In the genomic region with DNA sequence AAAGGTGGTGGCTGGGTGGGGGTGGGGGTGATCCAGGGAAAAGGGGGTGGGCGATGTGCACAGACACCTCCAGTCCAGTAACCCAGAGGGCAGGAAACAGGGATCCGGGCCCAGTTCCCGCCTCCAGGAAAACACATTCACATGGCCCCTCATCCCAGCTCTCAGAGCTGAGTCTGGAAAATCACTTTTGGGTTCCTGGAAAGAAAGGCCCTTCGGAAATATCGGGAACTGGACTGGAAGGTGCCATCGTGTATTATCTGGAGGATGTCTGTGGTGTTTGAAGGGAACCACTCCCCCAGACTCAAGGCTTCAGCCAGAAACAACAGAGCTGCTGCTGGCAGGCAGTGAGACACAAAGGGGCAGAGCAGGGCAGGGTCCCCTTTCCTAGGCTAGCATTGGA, we compare ENCODE assay signal across 12 mouse cellular contexts. TPM values are rescaled to one million over a fixed set of nuclear protein-coding genes. Genes with fewer than 3 reads are reported as not detected.
DNase-seq lines count a peak whose midpoint lies in the region; ATAC-seq and TF ChIP-seq lines count a peak whose summit lies in the region.
"Had no signal": no experiment of that assay in that cellular context is flagged by ENCODE, and none has a peak within 500 bp of the region (broad histone marks: within the 10 kb centered on the region; RNA-seq: fewer than 3 reads in every experiment).

No protein-coding gene starts in this region.

- TF ChIP-seq EP300 in stomach, postnatal 0 days (optimal IDR thresholded peaks at IDR 0.05): no peak

- H3K9ac ChIP-seq in liver, embryonic 13.5 days: no peak overlapping the region
- H3K9ac ChIP-seq in liver, embryonic 11.5 days (ENCODE audit: low read depth, low read length): no peak overlapping the region
- peak overlapping the region; percentile 21; the same call in 1 of the 2 replicates for H3K9ac ChIP-seq in heart, embryonic 12.5 days
- 0 out of 2 replicates have a peak overlapping the region, but pooled peaks have one; percentile 18 for H3K9ac ChIP-seq in stomach, postnatal 0 days (ENCODE audit: low read length)
- H3K9ac ChIP-seq: hindbrain, embryonic 12.5 days had no signal

- no peak overlapping the region for H3K27ac ChIP-seq in liver, embryonic 13.5 days
- no peak overlapping the region for H3K27ac ChIP-seq in liver, embryonic 11.5 days (ENCODE audit: low read depth, low read length)
- H3K27ac ChIP-seq in heart, embryonic 12.5 days (ENCODE audit: poor library complexity, severe bottlenecking): peak overlapping the region; percentile 49
- H3K27ac ChIP-seq in limb, embryonic 10.5 days: peak overlapping the region; percentile 56; the same call in 1 of the 2 replicates
- H3K27ac ChIP-seq in stomach, postnatal 0 days (replicated peaks): no peak overlapping the region
- H3K27ac ChIP-seq: hindbrain, embryonic 12.5 days had no signal

- 0 out of 2 replicates have a peak overlapping the region, but pooled peaks have one; percentile 8 for H3K4me2 ChIP-seq in liver, embryonic 13.5 days
- H3K4me2 ChIP-seq in liver, embryonic 11.5 days: no peak overlapping the region
- 0 out of 2 replicates have a peak overlapping the region, but pooled peaks have one; percentile 4 for H3K4me2 ChIP-seq in heart, embryonic 12.5 days
- no peak overlapping the region for H3K4me2 ChIP-seq in stomach, postnatal 0 days (replicated peaks; ENCODE audit: low read depth)
- H3K4me2 ChIP-seq: hindbrain, embryonic 12.5 days had no signal

- no peak for ATAC-seq in liver, embryonic 13.5 days (ENCODE audit: low read depth)
- ATAC-seq in liver, embryonic 11.5 days (replicated peaks; ENCODE audit: low FRiP score): no peak
- peak; percentile 51; the same call in 1 of the 2 replicates for ATAC-seq in heart, embryonic 12.5 days (ENCODE audit: insufficient number of reproducible peaks, low FRiP score)
- no peak for ATAC-seq in stomach, postnatal 0 days (ENCODE audit: low FRiP score, low TSS enrichment)

- H3K27me3 ChIP-seq in liver, embryonic 13.5 days: no peaks in the 10 kb centered on the region
- no peaks in the 10 kb centered on the region for H3K27me3 ChIP-seq in liver, embryonic 11.5 days (replicated peaks; ENCODE audit: control insufficient read depth, insufficient read depth, low read length)
- H3K27me3 ChIP-seq in heart, embryonic 12.5 days (replicated peaks): no peaks in the 10 kb centered on the region
- no peaks in the 10 kb centered on the region for H3K27me3 ChIP-seq in limb, embryonic 10.5 days (ENCODE audit: low read depth, poor library complexity, severe bottlenecking)
- no peaks in the 10 kb centered on the region for H3K27me3 ChIP-seq in stomach, postnatal 0 days (ENCODE audit: control insufficient read depth, insufficient read depth, low read length)
- H3K27me3 ChIP-seq: hindbrain, embryonic 12.5 days had no signal

- TF ChIP-seq CTCF in stomach, postnatal 0 days (IDR thresholded peaks at IDR 0.05; ENCODE audit: low read depth): no peak

- no peak overlapping the region for H3K4me3 ChIP-seq in liver, embryonic 13.5 days (replicated peaks)
- H3K4me3 ChIP-seq in liver, embryonic 11.5 days (ENCODE audit: low read depth, low read length): no peak overlapping the region
- no peak overlapping the region for H3K4me3 ChIP-seq in heart, embryonic 12.5 days
- H3K4me3 ChIP-seq in limb, embryonic 10.5 days: no peak overlapping the region
- no peak overlapping the region for H3K4me3 ChIP-seq in stomach, postnatal 0 days (ENCODE audit: low read depth, low read length)
- H3K4me3 ChIP-seq: hindbrain, embryonic 12.5 days had no signal

- 50% methylated on average over 6 of the region's 6 CpGs for WGBS in liver, embryonic 13.5 days (ENCODE audit: insufficient replicate concordance)
- WGBS in liver, embryonic 11.5 days: 66% methylated on average over 6 of the region's 6 CpGs
- 52% methylated on average over 6 of the region's 6 CpGs for WGBS in heart, embryonic 12.5 days
- 76% methylated on average over 6 of the region's 6 CpGs for WGBS in limb, embryonic 10.5 days
- 49% methylated on average over 6 of the region's 6 CpGs for WGBS in stomach, postnatal 0 days

- H3K4me1 ChIP-seq in liver, embryonic 13.5 days (replicated peaks): peaks cover 32% of the 10 kb centered on the region
- H3K4me1 ChIP-seq in liver, embryonic 11.5 days (replicated peaks; ENCODE audit: control insufficient read depth, insufficient read depth, low read length): peaks cover 19% of the 10 kb centered on the region
- peaks cover 91% of the 10 kb centered on the region for H3K4me1 ChIP-seq in heart, embryonic 12.5 days (replicated peaks)
- peaks cover 75% of the 10 kb centered on the region for H3K4me1 ChIP-seq in limb, embryonic 10.5 days
- H3K4me1 ChIP-seq in stomach, postnatal 0 days (replicated peaks; ENCODE audit: control insufficient read depth, insufficient read depth): peaks cover 2% of the 10 kb centered on the region; the same call in 1 of the 2 replicates

- H3K36me3 ChIP-seq in liver, embryonic 13.5 days: no peaks in the 10 kb centered on the region
- H3K36me3 ChIP-seq in liver, embryonic 11.5 days (ENCODE audit: control insufficient read depth, insufficient read depth, low read length): no peaks in the 10 kb centered on the region
- H3K36me3 ChIP-seq in heart, embryonic 12.5 days: 0 out of 2 replicates have a peak, but pooled peaks cover 3% of the 10 kb centered on the region
- peaks cover 36% of the 10 kb centered on the region for H3K36me3 ChIP-seq in limb, embryonic 10.5 days
- H3K36me3 ChIP-seq in stomach, postnatal 0 days (ENCODE audit: control insufficient read depth, insufficient read depth, low read length): no peaks in the 10 kb centered on the region
- H3K36me3 ChIP-seq: hindbrain, embryonic 12.5 days had no signal

- no peak for DNase-seq in liver, embryonic 13.5 days
- no peak for DNase-seq in liver, embryonic 11.5 days (ENCODE audit: low spot score)
- DNase-seq in limb, embryonic 10.5 days (ENCODE audit: low spot score): no peak
- DNase-seq in stomach, postnatal 0 days (ENCODE audit: low spot score): no peak
- no peak for DNase-seq in lung, postnatal 25 days (ENCODE audit: low spot score)
- no peak for DNase-seq in left cerebral cortex, adult 11 months (ENCODE audit: low spot score)
- DNase-seq: cerebellum, adult 11-12 months; kidney, adult 9 months; retina, postnatal 1 day; thymus, postnatal 4 days had no signal

- H3K9me3 ChIP-seq in liver, embryonic 13.5 days (replicated peaks): no peaks in the 10 kb centered on the region
- no peaks in the 10 kb centered on the region for H3K9me3 ChIP-seq in liver, embryonic 11.5 days (ENCODE audit: control insufficient read depth, low read length)
- no peaks in the 10 kb centered on the region for H3K9me3 ChIP-seq in heart, embryonic 12.5 days (replicated peaks)
- no peaks in the 10 kb centered on the region for H3K9me3 ChIP-seq in limb, embryonic 10.5 days (replicated peaks)
- H3K9me3 ChIP-seq in stomach, postnatal 0 days (ENCODE audit: control insufficient read depth, low read length): no peaks in the 10 kb centered on the region
- H3K9me3 ChIP-seq: hindbrain, embryonic 12.5 days had no signal

RNA-seq across cellular contexts. Expression of a gene that starts 10.6 kb away (rescaled TPM):
- polyA plus RNA-seq in liver, embryonic 13.5 days (2015; fragmentation: Nextera tagmentation; extraction: Ambion mirVana): 7.3 and 8.6 TPM in 2 replicates
- polyA plus RNA-seq in liver, embryonic 11.5 days (2014; fragmentation: Nextera tagmentation; extraction: Ambion mirVana): 27.9 and 28.3 TPM in 2 replicates
- 63.6 and 65.0 TPM in 2 replicates for polyA plus RNA-seq in heart, embryonic 12.5 days (2016; fragmentation: Nextera tagmentation; extraction: Ambion mirVana)
- polyA plus RNA-seq in limb, embryonic 10.5 days (2016; fragmentation: Nextera tagmentation; extraction: Ambion mirVana): 48.6 and 49.5 TPM in 2 replicates
- 32.2 and 36.8 TPM in 2 replicates for polyA plus RNA-seq in stomach, postnatal 0 days (2015; fragmentation: Nextera tagmentation; extraction: Ambion mirVana)

Comparison
In these comparisons a context has a peak if more than half of its experiments do, and no peak if none do; other contexts are left out.
1. H3K4me2 ChIP-seq: peak in liver, embryonic 13.5 days (single experiment) and heart, embryonic 12.5 days (single experiment); none in liver, embryonic 11.5 days (single experiment) and stomach, postnatal 0 days (single experiment).
2. H3K27ac ChIP-seq: peak in heart, embryonic 12.5 days (single experiment) and limb, embryonic 10.5 days (single experiment); none in liver, embryonic 13.5 days (single experiment), liver, embryonic 11.5 days (single experiment) and stomach, postnatal 0 days (single experiment).
3. H3K9ac ChIP-seq: peak in heart, embryonic 12.5 days (single experiment) and stomach, postnatal 0 days (single experiment); none in liver, embryonic 13.5 days (single experiment) and liver, embryonic 11.5 days (single experiment).